Mouse (Mus musculus): ENCODE measurements around the gene Atg7. TPM values are rescaled to one million over a fixed set of nuclear protein-coding genes. Genes with fewer than 3 reads are reported as not detected.

Gene Atg7
- polyA plus RNA-seq, 1 experiment = 14.7 TPM

DNA sequence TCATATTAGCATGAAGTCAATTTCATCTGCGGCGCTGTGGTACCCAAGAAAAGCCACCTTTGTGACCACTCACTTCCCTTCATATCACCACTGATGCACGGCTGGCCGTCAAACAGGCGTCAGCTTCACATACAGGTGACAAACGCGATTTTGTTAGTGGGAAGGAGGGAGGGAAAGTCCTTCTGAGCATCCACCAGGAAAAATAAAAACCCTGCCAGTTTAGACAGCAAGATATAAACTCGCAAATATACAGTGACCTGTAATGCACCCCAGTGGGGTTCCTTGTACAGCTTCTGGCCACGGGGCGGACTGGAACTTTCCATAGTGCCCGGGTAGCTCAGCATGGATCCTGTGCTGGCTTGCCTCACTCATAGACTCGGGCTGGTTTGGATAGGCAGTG, 248.9 kb downstream of the Atg7 start:
- no peak overlapping the region for H3ac ChIP-seq (ENCODE audit: control insufficient read depth, insufficient read length, low read depth)
- TF ChIP-seq MYOD1 (IDR thresholded peaks at IDR 0.05; ENCODE audit: control insufficient read depth, insufficient read length, low read depth) = no peak
- TF ChIP-seq CTCF (IDR thresholded peaks at IDR 0.05; ENCODE audit: control insufficient read depth, insufficient read depth, insufficient read length) = no peak
- TF ChIP-seq MAX (IDR thresholded peaks at IDR 0.05) = no peak
- TF ChIP-seq MYOG (IDR thresholded peaks at IDR 0.05; ENCODE audit: control insufficient read depth, extremely low read depth, insufficient read length) = no peak
- TF ChIP-seq FOSL1 (IDR thresholded peaks at IDR 0.05; ENCODE audit: insufficient read depth, low read length, poor library complexity, severe bottlenecking) = no peak
- no peak for TF ChIP-seq CEBPB (IDR thresholded peaks at IDR 0.05; ENCODE audit: low read depth)
- no peak for TF ChIP-seq USF1 (IDR thresholded peaks at IDR 0.05; ENCODE audit: low read depth)
- no peak overlapping the region for H3K4me3 ChIP-seq (ENCODE audit: insufficient read depth, poor library complexity, severe bottlenecking)
- peaks cover 14% of the 10 kb centered on the region for H3K36me3 ChIP-seq (ENCODE audit: control insufficient read depth, insufficient read depth)
- no peaks in the 10 kb centered on the region for H3K27me3 ChIP-seq (ENCODE audit: control insufficient read depth, insufficient read depth, insufficient read length)
- H3K79me2 ChIP-seq (ENCODE audit: control insufficient read depth, insufficient read depth) = peaks cover 89% of the 10 kb centered on the region
- peaks cover 62% of the 10 kb centered on the region for H3K79me3 ChIP-seq (ENCODE audit: low read depth)

GRCm38 (mm10) chr6:114892363-114892762, 249.5 kb downstream of the Atg7 start:
- Histone ChIP-seq H3K36me3 (ENCODE audit: control insufficient read depth, insufficient read depth) (peaks cover 12% of the 10 kb centered on the region), H3K4me3 (ENCODE audit: insufficient read depth, poor library complexity, severe bottlenecking) (no peak overlapping the region), H3K27me3 (ENCODE audit: control insufficient read depth, insufficient read depth, insufficient read length) (no peaks in the 10 kb centered on the region), H3K79me2 (ENCODE audit: control insufficient read depth, insufficient read depth) (peaks cover 89% of the 10 kb centered on the region), H3K79me3 (ENCODE audit: low read depth) (peaks cover 67% of the 10 kb centered on the region), H3ac (ENCODE audit: control insufficient read depth, insufficient read length, low read depth) (no peak overlapping the region)
- TF ChIP-seq USF1 (IDR thresholded peaks at IDR 0.05; ENCODE audit: low read depth) = no peak
- TF ChIP-seq MYOG (IDR thresholded peaks at IDR 0.05; ENCODE audit: control insufficient read depth, extremely low read depth, insufficient read length) = no peak
- TF ChIP-seq CTCF (IDR thresholded peaks at IDR 0.05; ENCODE audit: control insufficient read depth, insufficient read depth, insufficient read length) = no peak
- no peak for TF ChIP-seq FOSL1 (IDR thresholded peaks at IDR 0.05; ENCODE audit: insufficient read depth, low read length, poor library complexity, severe bottlenecking)

DNA sequence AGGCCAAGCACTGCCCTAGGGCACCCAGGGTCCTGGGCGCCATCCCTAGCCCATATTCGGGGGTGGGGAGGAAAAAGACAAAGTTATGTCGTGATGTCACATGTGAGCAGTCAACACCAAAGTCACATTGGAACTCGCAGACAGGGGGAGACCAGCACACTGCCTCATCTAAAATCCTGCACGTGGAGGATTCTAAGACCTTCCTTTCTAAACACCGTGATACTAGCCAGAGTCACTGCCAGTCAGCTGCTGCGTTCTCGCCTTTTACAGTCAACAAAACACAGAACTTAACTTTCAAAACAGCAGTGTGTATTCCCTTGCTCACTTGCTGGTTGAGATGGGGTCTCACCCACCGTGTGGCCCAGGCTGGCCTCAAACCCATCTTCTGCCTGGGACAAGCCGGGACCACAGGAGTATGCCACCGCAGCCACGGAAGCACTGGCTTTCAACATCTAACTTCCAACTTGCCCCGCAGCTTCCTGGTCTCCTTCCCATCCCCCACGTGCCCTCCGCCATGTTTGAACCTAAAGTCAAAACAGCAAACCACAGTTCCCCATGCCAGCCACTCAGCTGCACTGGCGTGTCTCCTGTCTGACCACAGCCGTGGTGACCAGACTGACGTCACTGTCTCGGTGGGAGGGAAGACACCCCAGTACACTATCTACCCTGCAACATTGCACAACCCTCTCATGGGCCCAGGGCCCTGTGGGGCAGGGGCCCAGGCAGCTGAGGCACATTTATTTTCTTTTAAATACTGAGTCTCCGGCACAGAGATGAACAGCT, 250.7 kb downstream of the Atg7 start:
- Histone ChIP-seq H3ac (ENCODE audit: control insufficient read depth, insufficient read length, low read depth) (peak overlapping the region; percentile 42), H3K79me3 (ENCODE audit: low read depth) (peaks cover 66% of the 10 kb centered on the region), H3K27me3 (ENCODE audit: control insufficient read depth, insufficient read depth, insufficient read length) (no peaks in the 10 kb centered on the region), H3K36me3 (ENCODE audit: control insufficient read depth, insufficient read depth) (peaks cover 1% of the 10 kb centered on the region), H3K4me3 (ENCODE audit: insufficient read depth, poor library complexity, severe bottlenecking) (no peak overlapping the region), H3K79me2 (ENCODE audit: control insufficient read depth, insufficient read depth) (peaks cover 89% of the 10 kb centered on the region)
- TF ChIP-seq MYOG (IDR thresholded peaks at IDR 0.05; ENCODE audit: control insufficient read depth, extremely low read depth, insufficient read length) (no peak), USF1 (IDR thresholded peaks at IDR 0.05; ENCODE audit: low read depth) (peak; percentile 62), MYOD1 (IDR thresholded peaks at IDR 0.05; ENCODE audit: control insufficient read depth, insufficient read length, low read depth) (peak; percentile 78), CTCF (IDR thresholded peaks at IDR 0.05; ENCODE audit: control insufficient read depth, insufficient read depth, insufficient read length) (no peak), MAX (IDR thresholded peaks at IDR 0.05) (peak; percentile 83), CEBPB (IDR thresholded peaks at IDR 0.05; ENCODE audit: low read depth) (peak; percentile 99)

DNA sequence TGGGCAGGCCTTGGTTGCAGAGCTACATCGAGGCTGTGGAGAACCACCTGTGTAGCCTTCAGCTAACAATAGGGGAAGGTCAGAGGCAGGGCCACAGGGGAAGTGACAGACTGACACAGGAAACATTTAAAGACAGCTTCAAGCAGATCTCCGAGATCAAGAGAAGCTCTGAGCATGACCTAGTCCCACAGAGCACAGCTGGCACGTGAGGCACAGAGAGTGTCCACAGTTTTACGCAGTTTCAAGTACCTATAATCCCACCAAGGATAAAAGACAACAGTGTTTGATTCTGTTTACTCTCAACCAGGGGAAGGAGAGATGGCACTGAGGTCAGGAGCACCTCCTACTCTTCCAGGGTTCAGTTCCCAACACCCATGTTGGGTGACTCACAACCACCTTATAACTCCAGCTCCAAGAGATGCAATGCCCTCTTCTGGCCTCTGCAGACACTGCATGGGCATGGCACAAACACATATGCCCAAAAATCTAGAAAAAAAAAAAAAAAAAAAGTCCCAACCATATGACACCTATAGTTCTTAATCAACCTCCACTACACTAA, 251.7 kb downstream of the Atg7 start:
- Histone ChIP-seq H3K36me3 (ENCODE audit: control insufficient read depth, insufficient read depth) (peaks cover 3% of the 10 kb centered on the region), H3K4me3 (ENCODE audit: insufficient read depth, poor library complexity, severe bottlenecking) (no peak overlapping the region), H3K79me3 (ENCODE audit: low read depth) (peaks cover 75% of the 10 kb centered on the region), H3ac (ENCODE audit: control insufficient read depth, insufficient read length, low read depth) (no peak overlapping the region), H3K79me2 (ENCODE audit: control insufficient read depth, insufficient read depth) (peaks cover 96% of the 10 kb centered on the region), H3K27me3 (ENCODE audit: control insufficient read depth, insufficient read depth, insufficient read length) (no peaks in the 10 kb centered on the region)
- TF ChIP-seq MAX (IDR thresholded peaks at IDR 0.05) = no peak
- TF ChIP-seq CTCF (IDR thresholded peaks at IDR 0.05; ENCODE audit: control insufficient read depth, insufficient read depth, insufficient read length) = peak; percentile 4

- H3K36me3 ChIP-seq (ENCODE audit: control insufficient read depth, insufficient read depth) = peaks cover 4% of the 10 kb centered on the region
- H3K4me3 ChIP-seq (ENCODE audit: insufficient read depth, poor library complexity, severe bottlenecking) = no peak overlapping the region
- no peaks in the 10 kb centered on the region for H3K27me3 ChIP-seq (ENCODE audit: control insufficient read depth, insufficient read depth, insufficient read length)
- peaks cover 78% of the 10 kb centered on the region for H3K79me3 ChIP-seq (ENCODE audit: low read depth)
- peaks cover 99% of the 10 kb centered on the region for H3K79me2 ChIP-seq (ENCODE audit: control insufficient read depth, insufficient read depth)
- H3ac ChIP-seq (ENCODE audit: control insufficient read depth, insufficient read length, low read depth) = no peak overlapping the region
- TF ChIP-seq MYOD1 (IDR thresholded peaks at IDR 0.05; ENCODE audit: control insufficient read depth, insufficient read length, low read depth) = no peak
- no peak for TF ChIP-seq MAX (IDR thresholded peaks at IDR 0.05)
- TF ChIP-seq CTCF (IDR thresholded peaks at IDR 0.05; ENCODE audit: control insufficient read depth, insufficient read depth, insufficient read length) = no peak
- no peak for TF ChIP-seq MYOG (IDR thresholded peaks at IDR 0.05; ENCODE audit: control insufficient read depth, extremely low read depth, insufficient read length)
- TF ChIP-seq FOSL1 (IDR thresholded peaks at IDR 0.05; ENCODE audit: insufficient read depth, low read length, poor library complexity, severe bottlenecking) = no peak
- no peak for TF ChIP-seq USF1 (IDR thresholded peaks at IDR 0.05; ENCODE audit: low read depth)
- no peak for TF ChIP-seq CEBPB (IDR thresholded peaks at IDR 0.05; ENCODE audit: low read depth)
Observed at GRCm38 (mm10) chr6:114895191-114895590, 252.3 kb downstream of the Atg7 start.

DNA sequence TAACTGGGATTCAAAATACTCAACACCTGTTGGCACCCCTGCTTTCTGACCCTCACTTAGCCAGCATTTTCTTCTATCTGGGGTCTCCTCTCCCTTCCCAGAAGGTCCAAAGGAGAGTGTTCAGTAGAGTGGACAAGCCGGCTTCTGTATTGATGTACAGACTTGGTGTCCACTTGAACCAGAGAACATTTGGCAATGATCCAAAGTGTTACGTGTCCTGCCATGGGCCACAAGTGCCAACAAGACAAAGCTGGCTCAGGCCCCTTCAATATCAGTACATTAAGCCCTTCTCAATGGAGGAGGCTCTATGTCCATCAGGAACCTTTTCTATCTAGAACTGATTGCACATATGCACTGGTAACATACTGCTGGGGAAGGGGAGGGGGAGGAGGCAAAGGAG, 253.4 kb downstream of the Atg7 start:
- TF ChIP-seq MYOD1 (IDR thresholded peaks at IDR 0.05; ENCODE audit: control insufficient read depth, insufficient read length, low read depth) (no peak), USF1 (IDR thresholded peaks at IDR 0.05; ENCODE audit: low read depth) (no peak), MAX (IDR thresholded peaks at IDR 0.05) (no peak)
- H3K4me3 ChIP-seq (ENCODE audit: insufficient read depth, poor library complexity, severe bottlenecking) = no peak overlapping the region
- H3K79me3 ChIP-seq (ENCODE audit: low read depth) = peaks cover 82% of the 10 kb centered on the region
- peaks cover 7% of the 10 kb centered on the region for H3K36me3 ChIP-seq (ENCODE audit: control insufficient read depth, insufficient read depth)
- no peak overlapping the region for H3ac ChIP-seq (ENCODE audit: control insufficient read depth, insufficient read length, low read depth)
- no peaks in the 10 kb centered on the region for H3K27me3 ChIP-seq (ENCODE audit: control insufficient read depth, insufficient read depth, insufficient read length)
- H3K79me2 ChIP-seq (ENCODE audit: control insufficient read depth, insufficient read depth) = peaks cover 100% of the 10 kb centered on the region

All from C2C12 (cell line).